Mouse (Mus musculus) ES-E14 (cell line): Measurements from ENCODE around the gene Efs.

ENCODE experiments used
- CHD2 ChIP-seq: IDR thresholded peaks from 2 replicates; pipeline ENCODE4 v1.6.1; 2014; ENCODE audit warnings: mild to moderate bottlenecking, low read depth, low read length, inconsistent platforms
- HCFC1 ChIP-seq: IDR thresholded peaks from 2 replicates; pipeline ENCODE4 v1.6.1; 2012; ENCODE audit warnings: low read length, inconsistent platforms, borderline replicate concordance; ENCODE audit not compliant: insufficient read depth

- TF ChIP-seq CHD2 (no peak), HCFC1 (no peak)
Measured at GRCm38 (mm10) chr14:54903641-54904040, 22.3 kb downstream of the Efs start.
